Mouse (Mus musculus) liver, adult 2 months (tissue): ENCODE data around the gene Ctsl.

ENCODE experiments used
- CTCF ChIP-seq: fragments of 200-500 bp; IDR thresholded peaks from 2 replicates; pipeline ENCODE4 v1.5.1; 2011; ENCODE audit warnings: low read depth, low read length, control low read depth
- POLR2A ChIP-seq: fragments of 200-500 bp; IDR thresholded peaks from 2 replicates; pipeline ENCODE4 v1.6.1; 2011; ENCODE audit warnings: low read length, control low read depth; ENCODE audit not compliant: insufficient read depth; ENCODE audit errors: extremely low read depth

DNA sequence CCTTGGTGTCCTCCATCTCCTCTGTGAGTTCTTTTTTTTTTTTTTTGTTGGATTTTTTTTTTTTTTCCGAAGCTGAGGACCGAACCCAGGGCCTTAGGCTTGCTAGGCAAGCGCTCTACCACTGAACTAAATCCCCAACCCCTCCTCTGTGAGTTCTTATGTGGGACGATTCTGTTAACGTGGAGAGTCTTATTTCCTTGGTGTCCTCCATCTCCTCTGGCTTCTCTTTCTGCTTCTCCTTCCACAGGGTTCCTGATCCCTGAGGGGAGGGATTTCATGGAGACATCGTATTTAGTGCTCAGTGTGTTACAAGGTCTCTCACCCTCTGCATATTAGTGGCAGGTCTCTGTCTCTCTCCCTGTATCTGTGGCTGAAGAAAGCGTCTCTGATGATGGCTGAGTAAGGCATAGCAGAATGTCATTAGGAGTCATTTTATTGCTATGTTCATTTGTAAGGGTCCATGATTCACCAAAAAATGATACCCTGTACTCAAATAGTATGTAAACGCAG, 32.3 kb upstream of the Ctsl start:
- no peak for TF ChIP-seq CTCF
- no peak for TF ChIP-seq POLR2A
